Mouse (Mus musculus) retina, embryonic 14.5 days (tissue): ENCODE results near the gene Tbc1d9b.

Experiments used
- DNase-seq: peaks from one replicate; pipeline ENCODE4 v3.0.0-alpha.2; 2015; ENCODE audit warnings: low spot score

Tbc1d9b gene

GRCm38 (mm10) chr11:50176351-50176750 is 45.2 kb downstream of the Tbc1d9b start:
- no peak for DNase-seq

GRCm38 (mm10) chr11:50177111-50177510 is 45.9 kb downstream of the Tbc1d9b start:
- DNase-seq, result no peak

GRCm38 (mm10) chr11:50178532-50179488 is 47.6 kb downstream of the Tbc1d9b start:
- no peak for DNase-seq

GRCm38 (mm10) chr11:50180478-50181231 is 49.5 kb downstream of the Tbc1d9b start:
- no peak for DNase-seq

DNA sequence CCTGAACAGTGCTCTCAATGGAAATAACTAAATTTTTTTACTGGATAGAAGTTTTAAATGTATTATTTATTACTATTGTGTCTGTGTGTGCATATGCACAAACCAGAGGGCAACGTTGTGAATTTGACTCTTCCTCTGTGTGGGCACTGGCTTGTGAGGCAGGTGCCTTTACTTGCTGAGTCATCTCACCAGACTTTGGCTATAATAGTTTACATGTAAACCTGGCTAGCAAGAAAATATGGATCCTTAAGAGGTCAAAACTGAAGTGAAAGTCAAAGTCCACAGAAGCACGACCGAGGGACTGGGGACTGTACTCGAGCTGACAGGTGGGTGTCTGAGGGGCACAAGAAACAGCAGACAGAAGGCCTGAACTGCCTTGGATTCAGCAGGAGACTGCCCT is 51.5 kb downstream of the Tbc1d9b start:
- DNase-seq, result no peak

DNA sequence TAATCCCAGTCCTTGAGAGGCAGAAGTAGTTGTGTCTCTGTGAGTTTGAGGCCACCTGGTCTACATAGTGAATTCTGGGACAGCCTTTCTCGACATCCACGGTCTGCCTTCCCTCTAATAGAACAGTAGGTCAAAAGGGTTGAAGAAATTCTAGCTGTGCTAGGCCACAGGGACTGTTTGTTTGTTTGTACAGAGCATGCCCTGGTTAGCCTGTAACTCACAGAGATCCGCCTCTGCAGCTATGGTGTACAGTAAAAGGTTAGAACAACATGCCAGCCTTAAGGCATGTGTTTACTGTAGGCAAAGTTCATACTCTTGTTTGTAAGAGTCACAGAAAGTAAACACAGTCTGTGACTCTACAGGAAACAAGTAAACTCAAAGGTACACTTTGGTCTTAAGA is 53.6 kb downstream of the Tbc1d9b start:
- no peak for DNase-seq

DNA sequence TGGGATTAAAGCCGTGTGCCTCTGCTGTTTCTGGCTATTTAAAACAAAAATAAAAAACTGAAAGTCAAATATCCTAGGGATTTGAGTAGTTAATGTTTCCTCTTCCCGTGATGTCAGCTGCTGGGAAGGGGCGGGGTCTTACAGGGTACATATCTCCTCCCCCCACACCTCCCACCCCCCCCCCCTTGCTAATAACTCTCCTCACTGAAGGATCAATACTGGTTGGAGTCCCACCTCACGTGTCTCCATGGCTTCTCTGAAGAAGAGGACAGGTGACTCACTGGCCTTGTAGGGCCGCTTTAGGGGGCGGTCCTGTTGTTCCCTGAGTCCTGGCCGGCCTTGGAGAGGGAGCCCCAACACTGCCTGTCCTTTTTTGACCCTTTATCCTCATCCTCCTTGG is 57.5 kb downstream of the Tbc1d9b start:
- DNase-seq, result no peak

- no peak for DNase-seq
Observed at GRCm38 (mm10) chr11:50190362-50190761, 59.2 kb downstream of the Tbc1d9b start.

DNA sequence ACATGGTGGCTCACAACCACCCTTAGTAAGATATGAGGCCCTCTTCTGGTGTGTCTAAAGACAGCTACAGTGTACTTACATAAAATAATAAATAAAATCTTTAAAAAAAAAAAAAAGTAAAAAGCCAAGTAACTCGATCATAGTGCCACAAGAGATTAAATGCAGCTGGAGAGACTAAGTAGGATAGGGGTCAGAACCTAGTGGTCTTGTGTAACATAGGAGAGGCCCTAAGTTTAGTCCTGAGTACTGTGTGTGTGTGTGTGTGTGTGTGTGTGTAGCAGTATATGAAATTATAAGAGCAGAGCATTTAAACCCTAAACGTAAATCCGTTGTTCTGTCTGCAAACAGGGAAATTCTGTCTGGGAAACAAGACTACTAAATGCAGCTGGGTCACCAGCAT is 61.1 kb downstream of the Tbc1d9b start:
- DNase-seq, result no peak

DNA sequence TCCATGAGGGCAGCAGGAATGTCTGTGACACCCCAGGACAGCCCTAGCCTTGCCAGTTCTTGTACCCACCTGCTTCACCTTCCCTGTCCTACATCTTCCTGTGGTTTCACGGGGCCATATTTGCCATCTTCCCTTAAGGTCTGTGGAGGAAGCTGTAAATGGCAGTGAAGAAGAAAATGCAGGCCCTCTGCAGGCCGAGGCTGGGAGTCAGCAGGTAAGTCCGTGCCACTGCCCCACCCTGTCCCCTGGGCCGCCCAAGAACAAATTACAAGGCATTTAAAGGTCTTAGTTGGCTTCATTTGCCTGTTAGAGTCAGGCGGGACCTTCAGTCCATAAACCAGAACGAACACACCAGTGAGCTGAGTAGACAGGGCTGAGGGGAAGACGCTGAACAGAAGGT is 62.9 kb downstream of the Tbc1d9b start:
- no peak for DNase-seq

DNA sequence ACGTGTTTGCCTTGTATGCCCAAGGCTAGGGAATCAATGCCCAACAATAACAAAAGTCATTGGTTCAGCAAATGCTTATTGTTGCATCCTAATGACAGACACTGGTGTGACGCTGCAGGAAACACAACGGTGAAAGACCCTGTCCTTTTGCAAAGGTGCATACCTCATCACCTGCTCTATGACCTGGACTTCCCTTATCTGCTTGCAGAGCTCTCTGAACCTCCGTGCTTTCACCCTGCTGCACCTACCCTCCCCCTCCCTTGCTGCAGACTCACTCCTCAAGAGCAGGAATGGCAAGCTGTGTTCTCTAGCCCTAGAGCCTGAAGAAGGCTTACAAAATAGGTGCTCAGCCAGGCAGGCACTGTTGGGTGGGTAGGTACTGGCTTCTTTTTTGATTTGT is 63.6 kb downstream of the Tbc1d9b start:
- no peak for DNase-seq

DNA sequence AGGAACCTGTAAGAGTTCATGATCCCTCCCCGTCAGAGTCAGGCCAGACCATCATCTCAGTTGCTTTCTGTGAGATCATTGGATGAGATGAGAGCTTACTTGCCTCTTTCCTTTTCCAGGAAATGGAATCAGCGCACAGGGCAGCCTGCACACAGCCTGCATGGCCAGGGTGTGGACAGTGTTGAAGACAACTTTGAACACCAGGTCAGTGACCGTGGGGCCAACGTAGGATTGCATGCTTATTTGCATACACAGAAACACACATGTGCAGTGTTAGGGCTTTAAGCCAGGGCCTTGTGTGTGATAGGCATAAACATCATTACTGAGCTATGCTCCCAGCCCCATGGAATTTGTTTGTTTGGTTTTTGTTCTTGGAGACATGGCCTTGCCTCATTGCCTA is 66.3 kb downstream of the Tbc1d9b start:
- DNase-seq, result no peak

GRCm38 (mm10) chr11:50198219-50198846 is 67.1 kb downstream of the Tbc1d9b start:
- no peak for DNase-seq

- DNase-seq, result no peak
Observed at GRCm38 (mm10) chr11:50198916-50199315, 67.7 kb downstream of the Tbc1d9b start.

DNA sequence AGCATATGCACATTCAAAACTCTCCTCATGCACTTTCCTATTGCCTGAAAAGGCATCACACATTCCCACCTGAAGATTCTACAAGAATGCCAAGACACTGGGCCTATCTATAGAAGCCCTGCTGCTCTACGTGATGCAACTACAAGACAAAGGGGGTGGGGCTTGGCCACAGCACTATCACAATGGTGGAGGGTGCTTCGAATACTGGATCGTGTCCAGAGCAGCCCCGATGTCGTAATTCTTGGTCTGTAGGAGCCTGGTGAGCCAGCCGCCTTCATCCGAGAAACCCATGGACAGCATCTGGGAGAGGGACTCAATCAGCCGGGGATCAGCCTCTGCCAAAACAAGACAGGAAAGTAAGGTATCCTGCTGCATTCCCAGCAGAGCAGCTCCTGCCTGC is 69.4 kb downstream of the Tbc1d9b start:
- DNase-seq, result no peak

- no peak for DNase-seq
Observed at GRCm38 (mm10) chr11:50201590-50201989, 70.4 kb downstream of the Tbc1d9b start.

- DNase-seq, result no peak
Observed at GRCm38 (mm10) chr11:50203302-50203827, 72.2 kb downstream of the Tbc1d9b start.

- no peak for DNase-seq
Observed at GRCm38 (mm10) chr11:50205434-50205833, 74.2 kb downstream of the Tbc1d9b start.

DNA sequence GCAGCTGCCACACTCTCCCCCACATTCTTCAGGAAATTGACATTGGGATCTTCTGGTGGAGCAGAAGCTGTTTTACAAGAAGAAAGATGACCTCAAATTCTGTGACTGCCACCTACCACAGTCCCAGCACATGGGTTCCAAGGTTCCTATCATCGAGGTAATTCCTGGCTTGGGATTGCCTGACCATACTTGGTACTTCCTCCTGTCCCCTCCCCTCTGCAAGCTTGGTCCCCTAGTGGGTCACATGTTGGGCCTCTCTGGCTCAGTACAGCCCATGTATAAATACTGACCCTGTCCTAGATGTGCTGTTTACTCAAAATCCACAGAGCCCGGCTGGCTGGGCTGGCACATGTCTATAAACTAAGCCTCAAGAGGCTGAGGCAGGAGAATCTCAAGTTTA is 74.8 kb downstream of the Tbc1d9b start:
- DNase-seq, result no peak

DNA sequence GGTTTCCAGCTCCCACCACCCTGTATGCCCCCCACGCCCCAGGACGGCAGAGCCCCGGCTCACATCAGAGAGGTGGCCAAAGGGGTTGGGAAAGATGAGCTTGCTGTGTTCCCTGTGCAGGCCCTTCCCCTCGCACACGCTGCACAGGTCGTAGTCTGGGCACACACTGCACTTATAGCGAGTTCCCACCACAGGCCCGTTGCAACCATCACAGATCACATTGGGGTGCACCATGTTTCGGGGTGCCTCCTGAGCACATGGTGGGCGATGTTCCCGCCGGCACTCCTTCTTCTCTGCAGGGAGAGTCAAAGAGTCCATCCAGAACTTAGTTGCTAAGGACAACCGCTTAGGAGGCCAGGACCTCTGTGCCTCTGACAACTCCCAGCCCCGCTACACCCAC is 76.1 kb downstream of the Tbc1d9b start:
- no peak for DNase-seq

DNA sequence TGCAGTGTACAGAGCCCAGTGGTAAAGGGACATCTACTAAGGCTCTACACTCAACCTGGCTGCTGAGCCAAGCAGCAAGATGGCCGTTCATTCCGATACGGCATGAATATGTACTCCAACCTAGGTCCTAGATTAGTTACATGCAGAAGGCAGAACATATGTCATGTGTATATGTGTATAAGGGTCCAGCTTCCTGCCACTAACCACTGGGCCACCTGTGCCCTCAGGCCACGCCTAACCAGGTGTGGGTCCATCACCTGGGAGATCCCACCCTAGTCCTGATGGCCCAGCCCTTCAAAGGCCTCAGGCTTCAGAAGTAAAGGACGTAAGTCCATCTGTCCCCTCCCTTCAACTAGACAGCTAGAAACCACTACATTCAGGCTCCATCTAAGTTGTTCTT is 76.8 kb downstream of the Tbc1d9b start:
- DNase-seq, result no peak

DNA sequence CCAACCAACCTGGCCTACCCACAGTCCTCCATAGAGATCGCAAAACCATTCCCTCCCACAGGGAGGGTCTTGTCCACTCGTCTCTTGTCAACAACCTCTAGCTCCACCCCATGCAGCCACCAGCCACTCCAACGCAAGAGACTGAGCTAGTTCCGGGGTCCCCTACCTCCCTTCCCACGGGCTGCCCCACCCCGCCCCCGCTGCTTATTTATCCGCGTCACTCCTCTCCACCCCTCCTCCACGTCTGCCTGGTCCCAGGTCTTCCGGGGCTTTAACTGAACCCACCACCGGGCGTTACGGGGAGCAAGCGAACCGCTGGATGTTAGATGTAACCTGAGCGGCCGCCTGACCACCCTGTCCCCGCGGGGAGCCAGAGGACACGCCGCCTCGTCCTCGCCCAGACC is 78.9 kb downstream of the Tbc1d9b start:
- DNase-seq, result peak; percentile 93
